Mouse (Mus musculus) heart, adult 2 months (tissue): Measurements from ENCODE around the gene Arpc2. TPM values are rescaled to one million over a fixed set of nuclear protein-coding genes. Genes with fewer than 3 reads are reported as not detected.

Source experiments
- DNase-seq, 2 experiments: peaks; one replicate each; pipeline ENCODE4 v3.0.0; 2021
- H3K27ac ChIP-seq: fragments of 200-600 bp; 2 replicates; pipeline ENCODE4 v1.8.1; 2022
- H3K27me3 ChIP-seq: fragments of 200-500 bp; 2 replicates; pipeline ENCODE4 v1.6.1; 2012; ENCODE audit warnings: mild to moderate bottlenecking, low read length, inconsistent platforms, mixed read lengths; ENCODE audit not compliant: control insufficient read depth, insufficient read depth
- H3K36me3 ChIP-seq: fragments of 200-500 bp; 2 replicates; pipeline ENCODE4 v1.6.1; 2012; ENCODE audit warnings: low read length, inconsistent platforms; ENCODE audit not compliant: control insufficient read depth, insufficient read depth
- H3K4me1 ChIP-seq: fragments of 200-500 bp; 2 replicates; pipeline ENCODE4 v1.6.1; 2011; ENCODE audit warnings: low read length; ENCODE audit not compliant: control insufficient read depth, insufficient read depth
- H3K4me3 ChIP-seq: fragments of 200-600 bp; 2 replicates; pipeline ENCODE4 v1.8.1; 2022
- H3K79me2 ChIP-seq: fragments of 200-500 bp; replicated peaks from 2 replicates; pipeline ENCODE4 v1.6.1; 2012; ENCODE audit warnings: mild to moderate bottlenecking, inconsistent platforms, low read length, moderate library complexity, mixed read lengths; ENCODE audit not compliant: control insufficient read depth, insufficient read depth
- H3K9ac ChIP-seq: fragments of 200-500 bp; 2 replicates; pipeline ENCODE4 v1.6.1; 2012; ENCODE audit warnings: low read depth, mild to moderate bottlenecking, control low read depth, inconsistent platforms, low read length, mixed read lengths
- CTCF ChIP-seq: fragments of 200-600 bp; IDR thresholded peaks from 2 replicates; pipeline ENCODE4 v1.8.1; 2022; ENCODE audit warnings: antibody characterized with exemption, mild to moderate bottlenecking, moderate library complexity
- EP300 ChIP-seq: fragments of 200-500 bp; IDR thresholded peaks from 2 replicates; pipeline ENCODE4 v1.6.1; 2011; ENCODE audit warnings: low read depth, low read length, control low read depth; ENCODE audit not compliant: insufficient read depth
- POLR2A ChIP-seq: fragments of 200-500 bp; IDR thresholded peaks from 2 replicates; pipeline ENCODE4 v1.6.1; 2011; ENCODE audit warnings: mild to moderate bottlenecking, low read depth, low read length, control low read depth; ENCODE audit not compliant: insufficient read depth
- WGBS: fragments of 180-500 bp; shearing (Covaris S2); methylation state at CpG from one replicate; pipeline ENCODE4 v1.1.7; 2018; 5-methylcytosine and 5-hydroxymethylcytosine counted together
- intact Hi-C: fragments of 180-260 bp; cut with DNase I; formaldehyde crosslinking; loops from one replicate; pipeline ENCODE4 v1.15.1; 2025
- polyA plus RNA-seq: library from polyadenylated mRNA; depleted of rRNA; stranded (reverse); fragments of >200 nt; gene quantifications from 2 replicates; pipeline ENCODE4 v1.2.3, GENCODE M21; 2012
- total RNA-seq, 2 experiments: library from RNA; stranded (reverse); gene quantifications; 2 replicates each; pipeline ENCODE4 v1.2.3; 2021

The Arpc2 gene
- total and polyA plus RNA-seq, 3 experiments, result 85.5 to 132 (median 130) TPM

- H3K9ac ChIP-seq, result no peak overlapping the region
- TF ChIP-seq POLR2A (no peak), CTCF (no peak), EP300 (no peak)
- peaks cover 3% of the 10 kb centered on the region for H3K4me1 ChIP-seq
- H3K79me2 ChIP-seq, result no peaks in the 10 kb centered on the region
- WGBS, result 91% methylated on average over 2 of the region's 2 CpGs
- intact Hi-C loops, result no loop called here
- no peaks in the 10 kb centered on the region for H3K27me3 ChIP-seq
- no peaks in the 10 kb centered on the region for H3K36me3 ChIP-seq
- DNase-seq, result no peak
- H3K4me3 ChIP-seq, result no peak overlapping the region
- H3K27ac ChIP-seq, result no peak overlapping the region
Measured at GRCm38 (mm10) chr1:74281372-74281771, 45.5 kb downstream of the Arpc2 start.

GRCm38 (mm10) chr1:74281886-74282285, 46.0 kb downstream of the Arpc2 start:
- intact Hi-C loops, result no loop called here
- Histone ChIP-seq H3K4me1 (peaks cover 3% of the 10 kb centered on the region), H3K27ac (no peak overlapping the region), H3K9ac (no peak overlapping the region), H3K4me3 (no peak overlapping the region), H3K27me3 (no peaks in the 10 kb centered on the region), H3K36me3 (no peaks in the 10 kb centered on the region), H3K79me2 (no peaks in the 10 kb centered on the region)
- TF ChIP-seq EP300 (no peak), CTCF (no peak), POLR2A (no peak)
- WGBS, result 96% methylated on average over 8 of the region's 8 CpGs
- DNase-seq, result no peak

- WGBS, result 88% methylated on average over 10 of the region's 10 CpGs
- Histone ChIP-seq H3K79me2 (no peaks in the 10 kb centered on the region), H3K27me3 (no peaks in the 10 kb centered on the region), H3K9ac (no peak overlapping the region), H3K4me3 (no peak overlapping the region), H3K27ac (no peak overlapping the region), H3K36me3 (no peaks in the 10 kb centered on the region), H3K4me1 (peaks cover 5% of the 10 kb centered on the region)
- intact Hi-C loops, result no loop called here
- no peak for TF ChIP-seq CTCF
- no peak for TF ChIP-seq POLR2A
- TF ChIP-seq EP300, result no peak
- DNase-seq, result no peak
Measured at GRCm38 (mm10) chr1:74282896-74283625, 47.2 kb downstream of the Arpc2 start.

- peak; percentile 63 to 69 for DNase-seq
- peaks cover 7% of the 10 kb centered on the region for H3K4me1 ChIP-seq
- peak overlapping the region; percentile 77 for H3K4me3 ChIP-seq
- no peaks in the 10 kb centered on the region for H3K79me2 ChIP-seq
- peak overlapping the region; percentile 66 for H3K9ac ChIP-seq
- intact Hi-C loops, result loop anchor here (1.0 kb wide), 2 partner anchors 48 to 78 kb away; partner anchors contain the start of gene Arpc2
- no peaks in the 10 kb centered on the region for H3K36me3 ChIP-seq
- TF ChIP-seq POLR2A, result no peak
- TF ChIP-seq EP300, result no peak
- TF ChIP-seq CTCF, result no peak
- H3K27me3 ChIP-seq, result no peaks in the 10 kb centered on the region
- H3K27ac ChIP-seq, result peak overlapping the region; percentile 91
- WGBS, result 9% methylated on average over 15 of the region's 15 CpGs
Measured at GRCm38 (mm10) chr1:74283686-74284463, 48.0 kb downstream of the Arpc2 start.

- Histone ChIP-seq H3K4me3 (peak within 1 kb of the TSS; percentile 83), H3K4me1 (peaks cover 14% of the 10 kb centered on the region), H3K9ac (peak within 1 kb of the TSS; percentile 66), H3K27me3 (no peaks in the 10 kb centered on the region), H3K36me3 (peaks cover under 1% of the 10 kb centered on the region; the same call in 1 of the 2 replicates), H3K27ac (peak within 1 kb of the TSS; percentile 91), H3K79me2 (no peaks in the 10 kb centered on the region)
- under 1% methylated on average over 55 of the region's 56 CpGs for WGBS
- TF ChIP-seq EP300 (peak; percentile 55; the same call in 1 of the 2 replicates), POLR2A (peak; percentile 87), CTCF (peak; percentile 55)
- DNase-seq, result peak; percentile 98 to 100
- intact Hi-C loops, result loop anchor here (1.0 to 5.0 kb wide), 3 partner anchors 48 to 223 kb away; partner anchors contain the start of genes Arpc2 and Cnot9
Measured at GRCm38 (mm10) chr1:74284543-74285160, 48.8 kb downstream of the Arpc2 start, which contains the start of the genes Aamp and Pnkd. Aamp (minus strand) TSS chr1:74284738. Pnkd (plus strand) TSS chr1:74284930.
